In genomic region chr1:136920089-136920488, GRCm38 (mm10) we compare ENCODE assay signal across 27 mouse cellular contexts. TPM values are rescaled to one million over a fixed set of nuclear protein-coding genes. Genes with fewer than 3 reads are reported as not detected.
"Had no signal": no experiment of that assay in that cellular context is flagged by ENCODE, and none has a peak within 500 bp of the region (broad histone marks: within the 10 kb centered on the region; RNA-seq: fewer than 3 reads in every experiment).

No protein-coding gene starts in this region.

- H3K4me3 ChIP-seq: limb, embryonic 12.5 days; limb, embryonic 15.5 days; lung, embryonic 15.5 days; megakaryocyte, embryonic 14.5 days; midbrain, embryonic 10.5 days; midbrain, embryonic 13.5 days; myocyte; neural tube, embryonic 13.5 days had no signal

- H3K36me3 ChIP-seq: limb, embryonic 12.5 days; limb, embryonic 15.5 days; lung, embryonic 15.5 days; midbrain, embryonic 10.5 days; midbrain, embryonic 13.5 days; neural tube, embryonic 13.5 days had no signal

- H3K27me3 ChIP-seq: limb, embryonic 12.5 days; limb, embryonic 15.5 days; lung, embryonic 15.5 days; midbrain, embryonic 13.5 days; neural tube, embryonic 13.5 days had no signal

- H3K9ac ChIP-seq: limb, embryonic 12.5 days; limb, embryonic 15.5 days; liver, embryonic 14.5 days; lung, embryonic 15.5 days; midbrain, embryonic 13.5 days; neural tube, embryonic 13.5 days had no signal

- H3K4me2 ChIP-seq: limb, embryonic 12.5 days; limb, embryonic 15.5 days; lung, embryonic 15.5 days; midbrain, embryonic 13.5 days; neural tube, embryonic 13.5 days had no signal

- H3K9me3 ChIP-seq: limb, embryonic 12.5 days; limb, embryonic 15.5 days; lung, embryonic 15.5 days; midbrain, embryonic 10.5 days; midbrain, embryonic 13.5 days; neural tube, embryonic 13.5 days had no signal

- ATAC-seq: midbrain, embryonic 13.5 days; midbrain, embryonic 16.5 days had no signal

- H3K4me1 ChIP-seq: limb, embryonic 12.5 days; limb, embryonic 15.5 days; lung, embryonic 15.5 days; midbrain, embryonic 10.5 days; midbrain, embryonic 13.5 days; neural tube, embryonic 13.5 days had no signal

- DNase-seq: kidney, adult 9 months; kidney, postnatal 14 days; kidney, postnatal 4 days; left cerebral cortex, postnatal 4 days; lung, adult 18-20 months; lung, postnatal 10 days; lung, postnatal 36 days; retina, postnatal 1 day; right cerebral cortex, postnatal 25 days; thymus, adult 2 months; thymus, postnatal 14 days; thymus, postnatal 4 days had no signal

- H3K27ac ChIP-seq: limb, embryonic 12.5 days; limb, embryonic 15.5 days; liver, embryonic 14.5 days; lung, embryonic 15.5 days; midbrain, embryonic 10.5 days; midbrain, embryonic 13.5 days; neural tube, embryonic 13.5 days; stomach, postnatal 0 days had no signal

RNA-seq across cellular contexts. Expression of gene Nr5a2, which starts 40.2 kb away (rescaled TPM):
- total RNA-seq: layer of hippocampus, adult 18-20 months; layer of hippocampus, postnatal 14 days; monocyte, adult 5-6 weeks; neutrophil, adult 5-6 weeks had no signal
- polyA plus RNA-seq: myocyte had no signal
